Mouse (Mus musculus) urinary bladder, adult 18-20 months (tissue): ENCODE measurements at regions not wholly inside any gene's neighbourhood (a gene's known extent, or its start where the extent isn't known, plus 50 kb on each side); places are given as distances from the start of the nearest gene placed in this dataset.
"Not testable (repeated sequence)": the region's sequence is repeated elsewhere in the genome, so short reads cannot be mapped to it uniquely, and the experiment has no call there.

Source experiments
- DNase-seq, 2 experiments: peaks; one replicate each; pipeline ENCODE4 v3.0.0; 2022; ENCODE audit warnings: low spot score in 2 of 2, mixed read lengths in 2 of 2

GRCm38 (mm10) chr10:11515144-11515543 lies 171.9 kb downstream of the Epm2a start:
- DNase-seq: no peak

DNA sequence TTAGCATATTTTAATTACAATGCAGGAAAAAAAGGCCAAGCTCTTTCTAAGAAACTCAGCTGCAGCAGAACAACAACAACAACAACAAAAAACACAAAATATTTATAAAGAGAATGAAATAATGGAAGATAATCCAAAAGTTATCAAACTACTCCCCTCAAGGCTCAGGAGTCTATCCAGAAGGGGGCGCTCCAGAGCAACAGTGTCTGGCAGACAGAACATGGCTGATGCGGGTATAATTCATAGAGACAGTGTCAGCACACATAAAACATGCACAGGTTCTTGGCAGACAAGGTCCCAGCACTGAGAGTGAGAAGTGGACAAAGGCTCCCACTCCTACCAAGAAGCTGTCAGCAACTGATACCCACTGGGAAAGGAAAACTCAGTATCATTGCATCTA lies 173.9 kb downstream of the Epm2a start:
- DNase-seq: no peak

- no peak for DNase-seq
Observed at GRCm38 (mm10) chr10:11531343-11531742, 188.1 kb downstream of the Epm2a start.

- not testable (repeated sequence) for DNase-seq
Observed at GRCm38 (mm10) chr10:11555376-11555775, 212.2 kb downstream of the Epm2a start.

- DNase-seq: no peak
Observed at GRCm38 (mm10) chr10:11570523-11571055, 227.4 kb downstream of the Epm2a start.

DNA sequence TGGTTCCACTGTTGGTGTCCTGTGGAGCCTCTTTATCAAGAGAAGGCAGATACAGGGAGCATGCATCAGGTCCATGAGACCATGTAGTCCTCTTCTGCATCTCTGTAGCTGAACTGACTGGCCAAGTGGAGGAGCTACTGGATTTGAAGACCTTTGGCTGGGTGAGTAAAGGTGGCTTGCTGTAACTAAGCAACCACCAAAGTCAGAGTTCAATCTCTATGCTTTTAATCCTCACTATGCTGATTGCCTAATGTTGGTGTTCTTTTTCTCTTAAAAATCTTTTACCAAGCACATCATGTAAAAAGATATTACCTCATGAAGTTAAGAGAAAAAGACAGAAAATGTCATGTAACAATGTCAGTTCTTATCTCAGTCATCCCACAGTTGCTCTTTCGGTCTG lies 265.2 kb downstream of the Epm2a start:
- no peak for DNase-seq

DNA sequence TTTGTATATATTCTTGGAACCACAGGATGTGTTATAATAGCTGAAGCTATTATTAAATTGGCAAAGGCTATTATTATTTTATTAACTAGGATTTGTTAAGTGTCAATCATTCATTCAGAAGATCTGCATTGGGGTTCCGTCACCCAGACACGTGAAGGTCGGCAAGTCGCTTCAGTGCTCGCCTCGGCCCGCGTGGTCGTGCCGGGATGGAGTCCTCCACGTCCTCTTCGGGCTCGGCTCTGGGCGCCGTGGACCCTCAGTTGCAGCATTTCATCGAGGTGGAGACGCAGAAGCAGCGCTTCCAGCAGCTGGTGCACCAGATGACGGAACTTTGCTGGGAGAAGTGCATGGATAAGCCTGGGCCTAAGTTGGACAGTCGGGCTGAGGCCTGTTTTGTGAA lies 265.9 kb downstream of the Epm2a start:
- DNase-seq: not testable (repeated sequence)

DNA sequence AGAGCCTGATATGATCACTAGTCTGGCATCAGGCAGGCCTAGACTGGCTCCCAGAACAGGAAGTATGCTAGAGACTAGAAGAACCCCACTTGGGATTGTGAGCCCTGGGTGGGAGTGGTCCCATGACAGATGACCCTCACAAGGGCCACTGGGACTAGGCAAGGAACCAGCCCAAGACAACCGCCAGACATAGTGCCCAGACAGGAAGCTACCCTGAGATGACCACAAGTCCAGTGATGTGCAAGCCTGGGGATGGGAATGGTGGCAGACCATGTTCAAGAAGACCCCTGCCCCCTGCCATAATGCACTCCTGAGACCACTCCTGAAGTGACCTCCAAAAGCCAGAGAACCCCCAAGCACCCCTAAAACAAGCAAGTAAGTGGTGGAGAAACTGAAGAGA lies 304.9 kb downstream of the Epm2a start:
- no peak for DNase-seq

GRCm38 (mm10) chr10:11660056-11660770 lies 317.0 kb downstream of the Epm2a start:
- no peak for DNase-seq

- no peak for DNase-seq
Observed at GRCm38 (mm10) chr10:11661660-11662250, 318.6 kb downstream of the Epm2a start.

DNA sequence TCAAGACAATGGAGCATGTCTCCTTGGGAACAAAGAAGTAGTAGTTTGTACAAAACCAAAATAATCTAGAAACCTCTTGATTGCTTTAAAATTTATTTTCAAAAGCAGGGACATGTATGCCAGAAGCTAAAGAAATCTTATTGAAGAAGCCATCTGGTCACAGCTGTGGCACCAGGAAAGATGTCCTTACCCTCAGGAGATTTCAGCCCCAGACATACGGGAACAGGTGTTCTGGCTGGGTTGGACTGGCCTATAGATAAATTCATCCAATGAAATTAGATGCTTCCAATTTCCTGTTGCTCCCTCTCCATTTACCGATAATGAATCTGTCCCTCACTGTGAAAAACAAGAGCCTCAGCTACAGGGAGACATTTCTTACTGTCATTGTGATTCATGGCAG lies 366.5 kb downstream of the Epm2a start:
- DNase-seq: no peak

- DNase-seq: no peak
Observed at GRCm38 (mm10) chr10:11724775-11725174, 381.6 kb downstream of the Epm2a start.

DNA sequence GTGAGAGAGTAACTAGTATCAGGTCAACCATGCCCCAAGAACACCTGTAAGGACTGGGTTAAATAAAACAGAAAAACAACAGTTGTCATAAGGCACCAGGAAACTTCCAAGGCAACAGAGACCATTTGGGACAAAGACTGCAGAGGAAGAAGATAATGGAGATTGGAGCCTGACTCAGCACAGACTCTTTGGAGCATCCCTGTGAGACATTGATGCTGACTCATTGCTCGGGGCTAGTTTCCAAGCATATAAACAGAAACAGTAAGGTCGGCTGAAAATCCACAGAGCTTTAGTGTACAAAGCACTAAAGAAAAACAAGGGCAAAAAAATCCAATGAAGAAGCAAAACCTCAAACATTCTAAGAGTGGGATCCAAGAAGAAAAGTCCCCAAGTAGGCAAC lies 386.3 kb downstream of the Epm2a start:
- DNase-seq: no peak

GRCm38 (mm10) chr10:11739574-11740368 lies 396.6 kb downstream of the Epm2a start:
- DNase-seq: no peak

GRCm38 (mm10) chr10:11745587-11745986 lies 402.4 kb downstream of the Epm2a start:
- no peak for DNase-seq

GRCm38 (mm10) chr10:11746959-11747358 lies 403.8 kb downstream of the Epm2a start:
- DNase-seq: no peak

GRCm38 (mm10) chr10:11755105-11755730 lies 412.0 kb downstream of the Epm2a start:
- DNase-seq: no peak

DNA sequence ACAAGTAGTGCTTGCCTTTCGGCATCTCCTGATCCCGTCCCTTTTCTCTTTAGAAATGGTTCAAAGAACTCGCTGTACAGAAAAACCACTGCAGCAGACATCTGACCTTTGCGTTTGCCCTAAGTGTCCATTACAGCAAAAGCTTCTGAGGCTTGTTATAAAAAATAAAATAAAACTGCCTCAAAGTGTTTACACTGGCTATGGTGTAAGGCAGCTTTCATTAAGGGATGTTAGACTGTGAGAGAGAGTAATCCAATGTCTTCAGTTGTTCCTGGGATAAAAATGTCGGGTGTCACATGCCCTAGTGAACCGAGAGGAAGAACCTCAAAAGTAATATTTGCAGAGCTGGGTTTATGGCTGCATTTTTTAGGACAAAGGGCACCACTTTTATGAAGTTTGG lies 434.7 kb downstream of the Epm2a start:
- DNase-seq: no peak

DNA sequence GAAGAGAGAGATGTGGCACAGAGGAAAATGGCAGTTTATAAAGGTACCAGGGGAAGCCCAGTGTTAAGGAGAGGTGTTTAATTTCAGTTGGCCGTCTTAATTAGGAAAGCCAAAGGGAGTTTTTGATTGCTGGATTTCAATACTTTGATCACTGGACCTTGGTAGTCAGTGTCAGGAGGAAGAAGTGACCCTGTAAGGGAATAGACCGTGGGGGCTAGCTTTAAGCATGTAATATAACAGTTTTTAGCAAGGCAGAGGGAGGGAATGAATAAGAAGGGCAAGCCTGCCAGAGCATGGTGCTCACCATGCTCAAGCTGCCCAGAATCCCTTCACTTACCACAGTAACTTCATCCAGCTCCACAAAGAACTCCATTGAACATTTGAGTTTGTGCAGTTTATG lies 437.1 kb downstream of the Epm2a start:
- no peak for DNase-seq

DNA sequence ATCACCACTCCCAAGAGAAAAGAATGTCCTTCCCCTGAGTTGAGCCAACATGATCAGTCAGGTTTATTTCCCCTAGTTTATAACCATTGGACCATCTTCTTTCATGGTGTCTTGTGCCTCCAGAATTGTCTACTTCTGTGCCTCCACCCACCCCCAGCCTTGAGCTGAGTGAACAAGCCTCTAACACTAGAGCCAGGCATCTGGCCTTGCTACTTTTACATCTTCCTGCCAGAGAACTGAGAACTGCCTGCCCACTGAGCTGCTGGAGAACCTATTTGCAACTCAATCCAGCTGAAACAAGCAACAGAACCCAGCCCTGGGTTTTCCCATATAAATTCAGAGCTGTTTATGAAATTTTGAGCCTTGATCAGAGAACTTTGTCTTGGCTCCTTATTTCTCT lies 444.0 kb downstream of the Epm2a start:
- DNase-seq: no peak

DNA sequence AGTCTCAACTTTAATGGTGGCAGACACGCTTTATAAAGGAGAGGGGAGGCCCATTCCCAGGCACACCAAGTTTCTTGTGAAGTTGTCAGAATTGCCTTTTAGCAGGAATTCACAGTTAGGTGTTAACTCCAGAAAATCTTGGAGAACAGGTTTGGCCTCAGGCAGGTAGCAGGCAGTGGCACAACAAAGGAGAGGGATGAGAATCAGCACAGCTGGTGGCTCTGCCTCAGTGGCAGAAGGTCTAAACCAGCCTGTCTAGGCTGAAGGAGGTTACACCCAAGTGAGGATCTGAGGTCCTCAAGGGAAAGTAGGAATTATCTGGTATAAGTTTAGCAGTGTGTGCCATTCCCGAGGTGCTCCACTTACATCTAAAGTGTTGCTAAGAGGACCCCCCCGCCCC lies 456.3 kb downstream of the Epm2a start:
- no peak for DNase-seq
